Mouse (Mus musculus) cerebellum, adult 11-12 months (tissue): ENCODE data around the gene Phf14.

Experiments used
- DNase-seq: peaks from one replicate; pipeline ENCODE4 v3.0.0; 2022

The Phf14 gene

GRCm38 (mm10) chr6:12021480-12021879, 113.9 kb downstream of the Phf14 start:
- no peak for DNase-seq

GRCm38 (mm10) chr6:12023395-12023794, 115.8 kb downstream of the Phf14 start:
- DNase-seq: no peak

GRCm38 (mm10) chr6:12026804-12027537, 119.4 kb downstream of the Phf14 start:
- no peak for DNase-seq

- peak; percentile 14 for DNase-seq
These were observed 127.0 kb downstream of the Phf14 start for GRCm38 (mm10) chr6:12034561-12034960.

- no peak for DNase-seq
These were observed 130.7 kb downstream of the Phf14 start for GRCm38 (mm10) chr6:12038268-12038667.

- no peak for DNase-seq
These were observed 145.3 kb downstream of the Phf14 start for GRCm38 (mm10) chr6:12052884-12053283.

GRCm38 (mm10) chr6:12054149-12054548, 146.5 kb downstream of the Phf14 start:
- no peak for DNase-seq

GRCm38 (mm10) chr6:12058717-12059116, 151.1 kb downstream of the Phf14 start:
- DNase-seq: no peak

- no peak for DNase-seq
These were observed 152.4 kb downstream of the Phf14 start for GRCm38 (mm10) chr6:12059971-12060370.

- DNase-seq: no peak
These were observed 153.0 kb downstream of the Phf14 start for GRCm38 (mm10) chr6:12060452-12061140.

- no peak for DNase-seq
These were observed 160.3 kb downstream of the Phf14 start for GRCm38 (mm10) chr6:12067956-12068355.

- no peak for DNase-seq
These were observed 161.7 kb downstream of the Phf14 start for GRCm38 (mm10) chr6:12069357-12069756.

- DNase-seq: no peak
These were observed 167.0 kb downstream of the Phf14 start for GRCm38 (mm10) chr6:12074599-12074998.

GRCm38 (mm10) chr6:12077338-12077737, 169.7 kb downstream of the Phf14 start:
- DNase-seq: no peak

- DNase-seq: no peak
These were observed 170.4 kb downstream of the Phf14 start for GRCm38 (mm10) chr6:12077880-12078618.

GRCm38 (mm10) chr6:12079260-12079659, 171.7 kb downstream of the Phf14 start:
- DNase-seq: no peak

GRCm38 (mm10) chr6:12080423-12080822, 172.8 kb downstream of the Phf14 start:
- DNase-seq: no peak

- DNase-seq: no peak
These were observed 174.1 kb downstream of the Phf14 start for GRCm38 (mm10) chr6:12081722-12082121.

- no peak for DNase-seq
These were observed 174.5 kb downstream of the Phf14 start for GRCm38 (mm10) chr6:12082125-12082524.

GRCm38 (mm10) chr6:12082531-12083216, 175.1 kb downstream of the Phf14 start:
- DNase-seq: no peak

GRCm38 (mm10) chr6:12084721-12085120, 177.1 kb downstream of the Phf14 start:
- DNase-seq: no peak

- no peak for DNase-seq
These were observed 181.9 kb downstream of the Phf14 start for GRCm38 (mm10) chr6:12089439-12089992.

GRCm38 (mm10) chr6:12095716-12096115, 188.1 kb downstream of the Phf14 start:
- no peak for DNase-seq
